Mouse (Mus musculus): Measurements from ENCODE around the gene S100a10.

- TF ChIP-seq CTCF (IDR thresholded peaks at IDR 0.05; ENCODE audit: low read depth) = no peak
- TF ChIP-seq EP300 (IDR thresholded peaks at IDR 0.05; ENCODE audit: low read depth) = no peak
These were observed 6.2 kb upstream of the S100a10 start for GRCm38 (mm10) chr3:93548541-93549266.

All from heart, postnatal 0 days (tissue).